Mouse (Mus musculus) thymus, postnatal 25 days (tissue): Measurements from ENCODE around the gene Pttg1ip.

ENCODE experiments used
- DNase-seq: peaks from one replicate; pipeline ENCODE4 v3.0.0; 2022

Gene Pttg1ip

DNA sequence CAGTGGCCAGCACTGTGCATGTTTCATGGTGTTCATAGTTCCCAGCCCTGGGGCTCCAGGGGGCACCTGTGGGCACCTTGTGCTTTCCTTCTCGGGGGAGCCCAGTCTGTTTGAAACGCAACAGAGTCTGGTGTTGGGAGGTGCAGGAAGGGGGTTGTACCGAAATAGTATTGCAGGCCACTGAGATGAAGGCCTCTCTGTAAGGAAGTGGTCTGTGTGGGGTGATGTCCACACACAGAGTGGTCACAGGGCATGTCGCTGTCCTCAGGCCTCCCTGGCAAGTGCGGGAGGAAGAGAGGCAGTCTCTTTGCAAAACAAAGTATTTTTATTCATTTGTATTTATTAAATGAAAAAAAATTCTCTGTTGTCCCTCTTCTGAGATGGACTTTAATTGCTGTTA is 64.1 kb downstream of the Pttg1ip start:
- DNase-seq, result no peak

DNA sequence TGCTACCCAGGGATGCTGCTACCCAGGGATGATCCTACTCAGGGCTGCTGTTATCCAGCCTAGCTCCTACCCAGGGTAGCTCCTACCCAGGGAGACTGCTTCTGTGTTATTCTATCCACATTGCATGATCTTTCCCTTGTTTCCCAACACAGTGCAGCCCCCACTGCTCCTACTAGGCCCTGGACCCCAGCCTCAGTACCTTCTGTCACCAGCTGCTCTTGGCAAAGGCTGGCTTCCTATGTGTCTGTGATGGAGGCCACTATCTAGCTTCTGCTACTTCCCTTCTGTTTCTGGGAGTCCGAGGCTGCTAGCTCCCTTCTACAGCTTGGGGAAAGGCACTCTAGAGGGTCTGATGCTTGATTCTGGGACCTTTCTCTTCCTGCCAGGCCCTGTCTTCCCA is 65.9 kb downstream of the Pttg1ip start:
- no peak for DNase-seq

DNA sequence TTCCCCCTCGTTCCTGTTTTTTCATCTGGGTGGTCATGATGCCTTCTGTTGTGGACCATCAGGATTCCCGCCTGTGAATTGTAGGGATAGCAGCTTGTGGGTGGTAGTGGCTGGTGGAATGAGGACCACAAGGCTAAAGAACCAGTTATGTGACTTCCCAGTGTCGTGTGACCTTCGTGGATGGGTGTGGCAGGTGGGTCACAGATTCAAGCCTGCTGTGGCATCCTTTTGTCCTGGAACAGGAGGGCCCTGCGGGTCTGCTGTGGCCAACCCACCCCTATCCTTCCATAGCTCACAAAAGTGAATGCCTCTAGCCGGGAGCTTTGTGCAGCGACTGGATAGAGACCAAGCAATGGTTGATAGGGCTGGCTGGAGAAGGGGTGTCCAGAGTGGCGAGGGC is 66.4 kb downstream of the Pttg1ip start:
- DNase-seq, result no peak
